Mouse (Mus musculus): ENCODE results near the gene Tll2. TPM values are rescaled to one million over a fixed set of nuclear protein-coding genes. Genes with fewer than 3 reads are reported as not detected.

Tll2 gene
- polyA plus RNA-seq, 1 experiment from 2014 or later, result 0.89 TPM

DNA sequence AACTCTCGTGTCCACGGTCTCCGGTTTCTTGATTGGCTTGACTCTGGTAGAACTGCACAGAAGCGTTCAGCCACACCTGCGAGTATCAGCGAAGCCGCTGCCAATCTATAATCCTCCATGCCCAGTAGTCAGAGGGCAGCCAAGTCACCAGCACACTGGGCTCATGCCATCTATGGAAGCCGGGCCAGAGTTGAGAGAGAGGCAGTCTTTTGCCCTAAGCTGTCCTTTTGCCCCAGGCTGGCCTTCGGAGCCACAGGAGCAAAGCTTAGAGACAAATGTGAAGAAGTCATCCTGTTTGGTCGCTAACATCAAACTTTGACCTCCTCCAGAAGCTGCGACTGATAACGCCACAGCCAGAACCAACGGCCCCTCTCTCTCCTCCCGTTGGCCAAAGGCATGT is 123.0 kb downstream of the Tll2 start:
- Histone ChIP-seq H3K27me3 (peaks cover 13% of the 10 kb centered on the region; the same call in 1 of the 2 replicates), H3K36me3 (ENCODE audit: poor library complexity, severe bottlenecking) (no peaks in the 10 kb centered on the region), H3K4me2 (no peak overlapping the region), H3K4me3 (no peak overlapping the region), H3K4me1 (peaks cover 15% of the 10 kb centered on the region), H3K9ac (no peak overlapping the region), H3K9me3 (replicated peaks) (no peaks in the 10 kb centered on the region), H3K27ac (no peak overlapping the region)
- no peak for ATAC-seq
- WGBS, result 96% methylated on average over 14 of the region's 14 CpGs

- Histone ChIP-seq H3K4me2 (no peak overlapping the region), H3K9ac (no peak overlapping the region), H3K27me3 (no peaks in the 10 kb centered on the region), H3K36me3 (ENCODE audit: poor library complexity, severe bottlenecking) (no peaks in the 10 kb centered on the region), H3K27ac (peak overlapping the region; percentile 32; the same call in 1 of the 2 replicates), H3K9me3 (replicated peaks) (no peaks in the 10 kb centered on the region), H3K4me3 (no peak overlapping the region), H3K4me1 (peaks cover 9% of the 10 kb centered on the region)
- peak; percentile 70 for ATAC-seq
- 12% methylated on average over 3 of the region's 3 CpGs for WGBS
Observed at GRCm38 (mm10) chr19:41081589-41081988, 125.0 kb downstream of the Tll2 start.

DNA sequence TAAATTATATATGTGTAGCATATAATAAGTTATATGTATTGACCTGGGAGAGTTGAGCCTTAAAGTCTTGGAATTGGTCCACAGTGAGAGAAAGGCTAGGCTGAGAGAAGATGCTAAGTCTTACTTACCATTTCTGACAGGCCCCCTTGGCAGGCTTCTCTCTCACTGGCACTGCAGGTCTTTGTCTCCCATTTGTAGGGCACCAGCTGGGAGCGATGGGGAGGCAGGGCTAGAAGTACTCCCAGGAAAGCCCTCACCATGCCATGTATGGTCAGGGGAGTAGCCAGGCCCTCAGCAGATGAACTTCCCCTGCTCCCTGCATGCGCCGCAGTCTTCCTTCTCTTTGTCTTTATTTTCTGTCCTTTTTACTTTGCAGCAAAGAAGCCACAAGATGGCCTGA is 129.7 kb downstream of the Tll2 start, which contains the start of gene Opalin:
Opalin (minus strand) TSS at position 208 of the 400 bp plus-strand sequence.
- Histone ChIP-seq H3K27me3 (no peaks in the 10 kb centered on the region), H3K36me3 (ENCODE audit: poor library complexity, severe bottlenecking) (no peaks in the 10 kb centered on the region), H3K4me1 (peaks cover 9% of the 10 kb centered on the region), H3K27ac (no peak within 1 kb of the TSS), H3K9me3 (replicated peaks) (no peaks in the 10 kb centered on the region), H3K9ac (no peak within 1 kb of the TSS), H3K4me2 (no peak within 1 kb of the TSS), H3K4me3 (no peak within 1 kb of the TSS)
- ATAC-seq, result no peak
- 87% methylated on average over 3 of the region's 3 CpGs for WGBS

DNA sequence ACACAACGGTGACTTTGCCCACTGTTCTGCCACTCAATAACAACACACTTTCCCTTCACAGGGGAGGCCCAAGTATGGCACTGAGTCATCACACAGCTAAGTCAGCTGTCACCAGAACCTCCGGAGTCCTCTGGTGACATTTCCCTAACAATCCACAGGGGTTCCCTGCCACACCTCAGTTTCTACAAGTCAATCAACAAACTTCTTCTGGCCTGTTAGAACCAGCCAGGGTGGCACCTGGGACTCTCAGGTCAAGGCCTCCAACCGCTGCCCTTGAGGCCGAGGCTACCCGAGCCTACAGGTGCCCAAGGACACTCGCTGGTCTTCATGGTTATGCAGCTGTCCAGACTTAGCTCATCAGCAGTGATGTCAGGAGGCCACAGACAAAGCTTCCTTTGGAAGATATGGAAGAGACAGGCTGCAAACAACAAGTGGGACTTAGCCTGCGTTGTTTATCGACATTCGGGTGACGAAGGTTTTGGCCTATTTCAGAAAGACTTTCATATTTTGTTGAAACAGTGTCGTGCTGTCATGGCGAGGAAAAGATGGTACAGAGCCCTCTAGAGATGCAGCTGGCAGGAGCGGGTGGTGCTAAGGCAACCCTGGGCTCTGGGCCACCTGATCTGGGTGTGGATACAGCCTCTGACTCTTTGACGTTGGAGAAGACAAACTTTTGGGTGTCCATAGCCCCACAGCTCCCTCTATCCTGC is 132.7 kb downstream of the Tll2 start:
- Histone ChIP-seq H3K4me2 (no peak overlapping the region), H3K27me3 (no peaks in the 10 kb centered on the region), H3K9me3 (replicated peaks) (no peaks in the 10 kb centered on the region), H3K4me1 (no peaks in the 10 kb centered on the region), H3K27ac (no peak overlapping the region), H3K4me3 (no peak overlapping the region), H3K9ac (no peak overlapping the region), H3K36me3 (ENCODE audit: poor library complexity, severe bottlenecking) (no peaks in the 10 kb centered on the region)
- WGBS, result 91% methylated on average over 14 of the region's 14 CpGs
- no peak for ATAC-seq

- no peaks in the 10 kb centered on the region for H3K36me3 ChIP-seq (ENCODE audit: poor library complexity, severe bottlenecking)
- H3K27me3 ChIP-seq, result no peaks in the 10 kb centered on the region
- no peaks in the 10 kb centered on the region for H3K4me1 ChIP-seq
- WGBS, result 8% methylated on average over 8 of the region's 8 CpGs
- H3K9ac ChIP-seq, result no peak overlapping the region
- no peak overlapping the region for H3K4me3 ChIP-seq
- H3K9me3 ChIP-seq (replicated peaks), result no peaks in the 10 kb centered on the region
- no peak overlapping the region for H3K27ac ChIP-seq
- ATAC-seq, result peak; percentile 69; the same call in 1 of the 2 replicates
- H3K4me2 ChIP-seq, result no peak overlapping the region
Observed at GRCm38 (mm10) chr19:41071500-41071899, 135.1 kb downstream of the Tll2 start.

GRCm38 (mm10) chr19:41054702-41055101 is 151.9 kb downstream of the Tll2 start:
- 69% methylated on average over 4 of the region's 4 CpGs for WGBS
- H3K9me3 ChIP-seq (replicated peaks), result no peaks in the 10 kb centered on the region
- H3K9ac ChIP-seq, result no peak overlapping the region
- ATAC-seq, result no peak
- no peaks in the 10 kb centered on the region for H3K4me1 ChIP-seq
- H3K4me3 ChIP-seq, result no peak overlapping the region
- H3K4me2 ChIP-seq, result no peak overlapping the region
- H3K27ac ChIP-seq, result no peak overlapping the region
- H3K27me3 ChIP-seq, result peaks cover 2% of the 10 kb centered on the region; the same call in 1 of the 2 replicates
- no peaks in the 10 kb centered on the region for H3K36me3 ChIP-seq (ENCODE audit: poor library complexity, severe bottlenecking)

GRCm38 (mm10) chr19:41053530-41053929 is 153.1 kb downstream of the Tll2 start:
- H3K27ac ChIP-seq, result no peak overlapping the region
- no peaks in the 10 kb centered on the region for H3K36me3 ChIP-seq (ENCODE audit: poor library complexity, severe bottlenecking)
- no peaks in the 10 kb centered on the region for H3K4me1 ChIP-seq
- 34% methylated on average over 10 of the region's 10 CpGs for WGBS
- ATAC-seq, result no peak
- peaks cover 2% of the 10 kb centered on the region; the same call in 1 of the 2 replicates for H3K27me3 ChIP-seq
- no peak overlapping the region for H3K9ac ChIP-seq
- H3K4me2 ChIP-seq, result no peak overlapping the region
- no peaks in the 10 kb centered on the region for H3K9me3 ChIP-seq (replicated peaks)
- H3K4me3 ChIP-seq, result no peak overlapping the region

DNA sequence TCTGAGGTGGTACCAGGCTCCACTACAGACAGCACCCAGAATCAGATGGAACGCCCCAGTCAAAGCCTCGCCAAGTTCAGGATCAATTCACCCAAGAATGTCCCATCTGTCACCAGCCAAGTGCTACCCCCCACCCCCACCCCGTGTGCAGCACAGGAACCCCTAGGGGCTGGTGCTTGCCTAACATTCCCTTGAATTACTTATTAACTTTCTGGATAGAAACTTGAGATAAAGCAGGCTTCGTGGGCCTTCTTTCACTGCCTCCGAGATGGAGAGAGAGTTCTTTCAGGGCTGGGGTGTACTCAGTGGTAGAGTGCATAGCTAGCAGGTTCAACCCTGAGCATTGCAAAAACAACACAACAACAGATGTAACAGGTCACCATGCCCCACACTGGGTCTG is 154.4 kb downstream of the Tll2 start:
- Histone ChIP-seq H3K4me2 (no peak overlapping the region), H3K4me3 (no peak overlapping the region), H3K27me3 (peaks cover 2% of the 10 kb centered on the region; the same call in 1 of the 2 replicates), H3K27ac (no peak overlapping the region), H3K9me3 (replicated peaks) (no peaks in the 10 kb centered on the region), H3K9ac (no peak overlapping the region), H3K4me1 (no peaks in the 10 kb centered on the region), H3K36me3 (ENCODE audit: poor library complexity, severe bottlenecking) (no peaks in the 10 kb centered on the region)
- 70% methylated on average over 5 of the region's 5 CpGs for WGBS
- no peak for ATAC-seq

GRCm38 (mm10) chr19:41051714-41052113 is 154.9 kb downstream of the Tll2 start:
- H3K4me2 ChIP-seq, result no peak overlapping the region
- 100% methylated on average over 1 of the region's 1 CpGs for WGBS
- H3K9ac ChIP-seq, result no peak overlapping the region
- H3K4me3 ChIP-seq, result no peak overlapping the region
- no peak for ATAC-seq
- H3K27me3 ChIP-seq, result peaks cover 2% of the 10 kb centered on the region; the same call in 1 of the 2 replicates
- no peaks in the 10 kb centered on the region for H3K36me3 ChIP-seq (ENCODE audit: poor library complexity, severe bottlenecking)
- H3K4me1 ChIP-seq, result no peaks in the 10 kb centered on the region
- H3K9me3 ChIP-seq (replicated peaks), result no peaks in the 10 kb centered on the region
- no peak overlapping the region for H3K27ac ChIP-seq

DNA sequence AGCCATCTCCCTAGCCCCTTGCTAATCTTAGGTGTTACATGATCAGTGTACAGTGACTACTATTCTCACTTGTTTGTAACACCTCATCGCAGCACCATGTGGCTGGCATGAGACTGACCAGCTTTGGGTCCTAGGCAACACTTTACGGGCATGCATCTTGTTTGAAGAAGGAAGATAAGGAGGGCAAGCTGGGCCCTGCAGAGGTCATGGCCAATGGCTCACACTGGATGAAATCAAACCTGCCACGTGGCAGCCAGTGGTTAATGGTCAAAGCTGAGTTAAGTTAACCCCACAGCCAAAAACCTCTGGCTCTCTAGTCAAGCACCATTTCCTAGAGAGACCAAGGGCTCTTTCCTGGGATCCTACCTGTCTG is 158.5 kb downstream of the Tll2 start:
- H3K27ac ChIP-seq, result no peak overlapping the region

DNA sequence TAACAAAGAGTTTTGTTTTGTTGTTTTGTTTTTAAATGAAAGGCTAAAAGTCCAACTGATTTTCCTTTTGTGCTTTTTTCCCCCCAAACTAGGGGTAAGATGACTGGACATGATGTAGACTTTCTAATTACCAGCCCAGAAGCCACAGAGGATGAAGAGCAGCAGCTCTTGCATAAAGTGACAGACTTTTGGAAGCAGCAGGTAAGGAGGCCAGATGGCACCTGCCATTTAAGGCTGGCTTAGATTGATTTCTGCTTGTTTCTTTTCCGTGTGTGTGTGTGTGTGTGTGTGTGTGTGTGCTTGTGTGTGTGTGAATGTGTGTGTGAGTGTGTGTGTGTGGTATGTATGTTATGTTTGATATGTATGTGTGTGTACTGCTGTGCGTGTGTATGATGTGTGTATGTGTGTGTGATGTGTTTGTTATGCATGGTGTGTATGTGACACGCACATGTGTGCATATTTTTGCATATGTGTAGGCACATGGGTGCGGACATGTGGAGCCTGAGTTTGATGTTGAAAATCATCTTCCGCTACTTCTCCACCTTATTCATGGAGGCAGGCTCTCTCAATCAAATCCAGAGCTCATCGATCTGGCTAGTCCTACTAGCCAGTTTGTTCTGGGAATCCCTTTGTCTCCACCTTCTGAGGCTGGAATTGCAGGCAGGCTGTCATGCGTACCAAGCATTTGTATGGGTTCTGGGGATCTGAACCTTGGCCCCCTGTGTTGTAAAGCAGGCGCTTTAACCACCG is 159.0 kb downstream of the Tll2 start:
- Histone ChIP-seq H3K4me2 (no peak overlapping the region), H3K27me3 (no peaks in the 10 kb centered on the region), H3K9me3 (replicated peaks) (no peaks in the 10 kb centered on the region), H3K27ac (no peak overlapping the region), H3K4me1 (no peaks in the 10 kb centered on the region), H3K4me3 (no peak overlapping the region), H3K36me3 (ENCODE audit: poor library complexity, severe bottlenecking) (no peaks in the 10 kb centered on the region), H3K9ac (no peak overlapping the region)
- ATAC-seq, result no peak; the same call in 1 of the 2 replicates
- WGBS, result 80% methylated on average over 9 of the region's 9 CpGs

More for the DNA sequence above, 158.5 kb downstream of the Tll2 start:
- Histone ChIP-seq H3K27me3 (peaks cover 2% of the 10 kb centered on the region; the same call in 1 of the 2 replicates), H3K4me3 (no peak overlapping the region), H3K9me3 (replicated peaks) (no peaks in the 10 kb centered on the region), H3K36me3 (ENCODE audit: poor library complexity, severe bottlenecking) (no peaks in the 10 kb centered on the region), H3K9ac (no peak overlapping the region), H3K4me1 (no peaks in the 10 kb centered on the region), H3K4me2 (no peak overlapping the region)
- ATAC-seq, result no peak
- 87% methylated on average over 3 of the region's 3 CpGs for WGBS

DNA sequence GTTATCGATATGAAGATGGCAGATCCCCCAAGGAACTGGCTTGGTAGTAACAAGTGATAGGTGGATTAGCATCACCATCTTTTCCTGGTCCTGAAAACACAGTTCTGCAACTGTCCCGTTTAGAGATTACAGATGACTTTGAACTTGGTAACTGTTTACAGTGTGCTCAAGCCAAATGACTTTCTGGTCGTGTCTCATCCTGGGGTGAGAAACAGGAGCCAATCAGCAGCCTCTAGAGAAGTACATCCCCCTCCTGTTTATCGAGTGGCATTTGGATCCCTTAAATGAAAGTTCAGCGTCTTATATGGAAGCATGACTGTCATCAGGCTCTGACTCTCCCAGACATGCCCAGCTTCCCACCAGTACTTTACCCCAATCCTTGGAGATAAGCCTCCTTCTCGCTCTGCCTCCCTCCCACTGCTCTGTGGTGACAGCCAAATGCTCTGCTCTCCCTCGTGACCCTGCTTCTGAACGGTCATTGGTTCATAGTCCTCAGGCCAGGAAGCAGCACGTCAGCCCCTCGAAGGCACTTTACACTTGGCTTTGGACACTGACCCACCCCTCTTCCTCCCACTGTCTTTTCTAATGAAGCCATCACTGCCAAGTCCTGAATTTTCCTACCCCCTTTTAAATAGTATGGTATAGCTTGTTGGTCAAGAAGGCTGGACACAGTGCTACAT is 161.4 kb downstream of the Tll2 start:
- Histone ChIP-seq H3K4me1 (no peaks in the 10 kb centered on the region), H3K27ac (no peak overlapping the region), H3K4me2 (no peak overlapping the region), H3K4me3 (no peak overlapping the region), H3K36me3 (ENCODE audit: poor library complexity, severe bottlenecking) (no peaks in the 10 kb centered on the region), H3K9ac (no peak overlapping the region), H3K9me3 (replicated peaks) (no peaks in the 10 kb centered on the region), H3K27me3 (no peaks in the 10 kb centered on the region)
- 60% methylated on average over 10 of the region's 10 CpGs for WGBS
- ATAC-seq, result no peak

Measured in forebrain, embryonic 13.5 days (tissue).